Mouse (Mus musculus): ENCODE measurements around the gene Wdr24. TPM values are rescaled to one million over a fixed set of nuclear protein-coding genes. Genes with fewer than 3 reads are reported as not detected.
"Not testable (repeated sequence)": the region's sequence is repeated elsewhere in the genome, so short reads cannot be mapped to it uniquely, and the experiment has no call there.

The Wdr24 gene
- total RNA-seq, 2 experiments from 2014 or later = 8.9 to 9.3 TPM

GRCm38 (mm10) chr17:25842509-25842908, 19.1 kb downstream of the Wdr24 start:
- intact Hi-C loops (cut with DNase I) = no loop called here

GRCm38 (mm10) chr17:25843122-25843521, 19.7 kb downstream of the Wdr24 start:
- no peak for DNase-seq
- intact Hi-C loops (cut with DNase I) = no loop called here

More at GRCm38 (mm10) chr17:25842509-25842908, 19.1 kb downstream of the Wdr24 start:
- DNase-seq = no peak

GRCm38 (mm10) chr17:25843636-25844395, 20.4 kb downstream of the Wdr24 start:
- DNase-seq = no peak
- intact Hi-C loops (cut with DNase I) = no loop called here

- peak; percentile 90 to 94 for DNase-seq
- intact Hi-C loops (cut with DNase I) = no loop called here
These were observed 21.0 kb downstream of the Wdr24 start, which contains the start of gene Rhot2 for GRCm38 (mm10) chr17:25844396-25844901. Gene Rhot2, minus strand, starts transcription at chr17:25844851.

GRCm38 (mm10) chr17:25860229-25860628, 36.8 kb downstream of the Wdr24 start:
- intact Hi-C loops (cut with DNase I) = no loop called here
- DNase-seq = no peak

GRCm38 (mm10) chr17:25860832-25861703, 37.6 kb downstream of the Wdr24 start, which contains the start of gene Wdr90:
Gene Wdr90, minus strand, starts transcription at chr17:25861501.
- peak; percentile 80 to 83 for DNase-seq
- intact Hi-C loops (cut with DNase I) = no loop called here

- intact Hi-C loops (cut with DNase I) = no loop called here
- no peak for DNase-seq
These were observed 38.5 kb downstream of the Wdr24 start for GRCm38 (mm10) chr17:25861704-25862612.

- DNase-seq = no peak
- intact Hi-C loops (cut with DNase I) = no loop called here
These were observed 40.3 kb downstream of the Wdr24 start for GRCm38 (mm10) chr17:25863681-25864080.

- intact Hi-C loops (cut with DNase I) = no loop called here
- DNase-seq = no peak
These were observed 40.9 kb downstream of the Wdr24 start for GRCm38 (mm10) chr17:25864311-25864710.

GRCm38 (mm10) chr17:25865288-25865687, 41.9 kb downstream of the Wdr24 start:
- intact Hi-C loops (cut with DNase I) = no loop called here
- no peak for DNase-seq

GRCm38 (mm10) chr17:25866172-25866571, 42.7 kb downstream of the Wdr24 start:
- intact Hi-C loops (cut with DNase I) = no loop called here
- no peak for DNase-seq

- intact Hi-C loops (cut with DNase I) = no loop called here
- no peak for DNase-seq
These were observed 44.0 kb downstream of the Wdr24 start for GRCm38 (mm10) chr17:25867509-25867835.

GRCm38 (mm10) chr17:25867836-25868600, 44.6 kb downstream of the Wdr24 start:
- intact Hi-C loops (cut with DNase I) = no loop called here
- DNase-seq = peak; percentile 49 to 60

GRCm38 (mm10) chr17:25868601-25869191, 45.3 kb downstream of the Wdr24 start, which contains the start of gene Mcrip2:
Gene Mcrip2, minus strand, starts transcription at chr17:25868764.
- peak; percentile 72 to 77 for DNase-seq
- intact Hi-C loops (cut with DNase I) = no loop called here

GRCm38 (mm10) chr17:25869498-25869897, 46.1 kb downstream of the Wdr24 start:
- DNase-seq = no peak
- intact Hi-C loops (cut with DNase I) = no loop called here

GRCm38 (mm10) chr17:25869954-25870353, 46.5 kb downstream of the Wdr24 start:
- no peak for DNase-seq
- intact Hi-C loops (cut with DNase I) = no loop called here

- intact Hi-C loops (cut with DNase I); DNase-seq: not testable (repeated sequence)
These were observed 48.1 kb downstream of the Wdr24 start for GRCm38 (mm10) chr17:25871566-25871965.

GRCm38 (mm10) chr17:25872676-25873075, 49.2 kb downstream of the Wdr24 start:
- DNase-seq = no peak
- intact Hi-C loops (cut with DNase I) = no loop called here

Data from gastrocnemius, postnatal 36 days (tissue).